Mouse (Mus musculus) bone marrow macrophage, adult 2 months (primary cell): ENCODE measurements at regions not wholly inside any gene's neighbourhood (a gene's known extent, or its start where the extent isn't known, plus 50 kb on each side); places are given as distances from the start of the nearest gene placed in this dataset.
"Not testable (repeated sequence)": the region's sequence is repeated elsewhere in the genome, so short reads cannot be mapped to it uniquely, and the experiment has no call there.

Experiments
- H3K27ac ChIP-seq: 2 replicates; pipeline ENCODE4 v1.5.1; 2012; ENCODE audit warnings: low read depth, low read length; ENCODE audit not compliant: insufficient read depth
- H3K4me1 ChIP-seq: 2 replicates; pipeline ENCODE4 v1.6.1; 2012; ENCODE audit warnings: low read length; ENCODE audit not compliant: control insufficient read depth, insufficient read depth
- H3K4me3 ChIP-seq: 2 replicates; pipeline ENCODE4 v1.5.1; 2012; ENCODE audit warnings: mild to moderate bottlenecking, low read length, moderate library complexity; ENCODE audit not compliant: insufficient read depth
- CTCF ChIP-seq: IDR thresholded peaks from 2 replicates; pipeline ENCODE4 v1.5.1; 2012; ENCODE audit warnings: low read depth, mild to moderate bottlenecking, low read length, moderate library complexity
- POLR2A ChIP-seq: IDR thresholded peaks from 2 replicates; pipeline ENCODE4 v1.6.1; 2012; ENCODE audit warnings: mild to moderate bottlenecking, low read depth, low read length, borderline replicate concordance

DNA sequence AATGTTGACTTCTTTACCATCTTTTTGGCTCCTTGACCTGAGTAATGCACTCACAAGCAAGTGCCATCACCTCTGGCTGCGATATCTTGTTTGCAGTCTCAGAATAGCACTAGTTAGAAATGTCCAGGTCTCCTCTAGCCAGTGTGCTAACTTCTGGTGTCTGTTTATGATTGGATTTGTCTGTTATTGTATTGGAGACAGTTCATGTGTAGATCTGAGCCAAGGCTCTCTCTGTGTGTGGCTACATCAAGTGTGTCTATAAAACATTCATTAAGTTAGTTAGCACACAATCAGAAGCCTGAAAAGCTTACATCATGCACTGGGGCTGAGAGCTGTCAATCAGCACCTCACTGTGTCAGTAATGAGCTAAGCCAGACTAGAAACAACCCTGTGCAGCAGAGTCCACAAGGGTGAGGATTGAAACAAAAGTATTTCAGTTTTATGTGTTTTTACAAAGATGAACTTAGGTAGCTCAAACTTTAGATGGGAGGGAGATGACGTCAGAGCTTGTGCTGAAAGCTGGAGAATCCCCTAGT lies 214.5 kb downstream of the Fam76b start:
- Histone ChIP-seq H3K4me3 (no peak overlapping the region), H3K4me1 (no peaks in the 10 kb centered on the region), H3K27ac (no peak overlapping the region)
- TF ChIP-seq POLR2A = no peak
- TF ChIP-seq CTCF = no peak

DNA sequence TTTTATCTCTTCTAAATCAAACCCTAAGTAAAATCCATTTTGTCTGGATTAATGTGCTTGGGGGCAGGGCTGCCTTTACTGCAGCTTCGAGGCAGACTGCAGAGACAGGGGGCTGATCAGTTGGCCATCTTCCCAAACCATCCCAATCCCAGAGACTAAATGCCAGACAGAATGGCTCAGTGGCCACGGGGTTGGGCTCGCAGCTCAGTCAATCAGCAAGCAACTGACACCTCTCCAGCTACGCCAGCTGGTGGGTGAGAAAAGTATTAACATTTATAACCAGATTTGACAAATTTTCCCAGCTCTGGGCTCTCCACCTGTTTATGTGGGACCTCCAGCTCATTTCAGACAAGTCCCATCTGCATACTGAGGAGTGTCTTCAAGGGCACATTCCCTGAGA lies 220.7 kb downstream of the Fam76b start:
- H3K4me3 ChIP-seq = no peak overlapping the region
- no peak for TF ChIP-seq POLR2A
- no peak for TF ChIP-seq CTCF
- H3K27ac ChIP-seq = no peak overlapping the region
- no peaks in the 10 kb centered on the region for H3K4me1 ChIP-seq

DNA sequence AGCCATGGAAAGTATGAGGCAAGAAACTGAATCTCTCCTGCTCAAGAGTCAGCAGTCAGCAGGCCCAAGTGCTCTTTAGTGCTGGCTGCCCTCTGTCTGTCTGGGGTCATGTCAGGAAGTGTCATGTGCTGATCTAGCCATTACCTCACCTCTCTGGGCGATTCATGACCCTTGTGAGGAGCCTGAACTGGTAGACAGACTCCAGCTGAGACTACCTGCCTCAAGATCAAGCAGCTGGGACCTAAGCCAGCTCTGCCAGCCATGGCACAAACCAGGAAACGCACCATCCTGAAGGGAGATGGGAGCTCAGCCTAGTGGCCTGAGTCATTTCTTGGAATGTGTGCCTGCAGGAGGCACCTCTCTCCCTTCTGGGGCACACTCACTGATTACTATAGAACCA lies 221.2 kb upstream of the Sesn3 start:
- Histone ChIP-seq H3K27ac (no peak overlapping the region), H3K4me1 (no peaks in the 10 kb centered on the region), H3K4me3 (no peak overlapping the region)
- no peak for TF ChIP-seq CTCF
- no peak for TF ChIP-seq POLR2A

DNA sequence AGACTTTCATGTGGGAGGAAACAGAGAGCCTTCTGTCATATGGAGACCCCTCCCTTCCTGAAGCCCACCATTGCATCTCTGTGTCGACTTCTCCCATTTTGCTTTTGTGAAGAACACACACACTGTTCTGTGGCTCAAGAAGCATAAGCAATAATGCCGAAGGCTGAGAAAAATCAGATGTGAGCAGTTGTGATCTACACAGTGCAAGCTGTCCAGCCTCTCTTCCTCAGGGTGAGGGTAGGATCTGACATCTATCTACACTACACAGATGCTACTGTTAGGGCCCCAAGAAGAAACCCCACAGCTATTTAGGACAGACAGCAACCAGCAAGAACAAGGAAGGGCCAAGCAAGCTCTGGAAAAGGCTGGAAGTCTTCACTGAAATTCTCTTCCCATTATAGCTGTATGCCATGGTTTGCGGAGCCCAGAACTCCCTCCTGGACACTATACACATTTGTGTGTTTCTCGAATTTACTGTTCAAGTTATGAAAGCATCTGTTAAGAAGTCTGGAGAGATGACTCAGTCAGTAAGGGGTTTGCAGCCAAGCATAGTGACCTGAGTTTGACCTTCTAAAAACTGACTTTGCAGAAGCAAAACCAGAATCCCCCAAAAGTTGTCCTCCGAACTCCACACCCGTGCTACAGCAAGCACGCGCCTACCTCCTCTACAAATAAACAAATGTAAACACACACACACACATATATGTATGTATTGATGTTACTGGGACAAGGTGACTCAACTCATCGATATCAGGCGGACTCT lies 218.3 kb upstream of the Sesn3 start:
- no peak overlapping the region for H3K4me3 ChIP-seq
- no peaks in the 10 kb centered on the region for H3K4me1 ChIP-seq
- TF ChIP-seq CTCF (no peak), POLR2A (no peak)
- H3K27ac ChIP-seq = no peak overlapping the region

DNA sequence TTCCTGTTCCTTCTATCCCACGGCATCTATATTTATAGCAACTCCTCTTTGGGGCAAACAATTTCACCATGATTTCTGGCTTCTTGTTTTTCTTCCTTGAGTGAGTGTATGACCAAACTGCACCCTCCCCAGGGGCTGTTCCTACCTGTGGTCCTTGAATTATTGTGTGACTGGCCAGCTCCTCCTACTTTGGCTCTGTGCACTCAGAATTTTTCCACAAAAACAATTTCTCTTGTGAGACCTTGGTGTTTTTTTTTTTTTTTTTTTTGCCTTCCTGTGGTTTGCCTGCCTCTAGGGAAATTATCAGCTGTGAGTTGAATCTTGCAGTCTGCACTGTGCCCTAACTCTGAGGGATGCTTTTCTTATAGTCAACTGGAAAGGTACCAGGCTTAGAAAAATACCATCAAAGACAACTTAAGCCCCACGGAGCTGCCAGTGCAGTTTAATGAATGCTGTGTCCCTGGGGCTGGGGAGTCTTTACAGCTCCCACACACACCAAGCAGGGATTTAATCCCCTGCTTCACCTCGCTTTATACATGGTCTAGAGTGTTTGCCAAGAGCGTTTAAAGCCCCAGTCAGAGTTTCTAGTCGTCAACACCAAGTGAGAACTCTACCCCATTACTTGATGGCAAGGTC lies 216.2 kb upstream of the Sesn3 start:
- no peaks in the 10 kb centered on the region for H3K4me1 ChIP-seq
- no peak overlapping the region for H3K27ac ChIP-seq
- H3K4me3 ChIP-seq = no peak overlapping the region
- TF ChIP-seq CTCF (no peak), POLR2A (no peak)

DNA sequence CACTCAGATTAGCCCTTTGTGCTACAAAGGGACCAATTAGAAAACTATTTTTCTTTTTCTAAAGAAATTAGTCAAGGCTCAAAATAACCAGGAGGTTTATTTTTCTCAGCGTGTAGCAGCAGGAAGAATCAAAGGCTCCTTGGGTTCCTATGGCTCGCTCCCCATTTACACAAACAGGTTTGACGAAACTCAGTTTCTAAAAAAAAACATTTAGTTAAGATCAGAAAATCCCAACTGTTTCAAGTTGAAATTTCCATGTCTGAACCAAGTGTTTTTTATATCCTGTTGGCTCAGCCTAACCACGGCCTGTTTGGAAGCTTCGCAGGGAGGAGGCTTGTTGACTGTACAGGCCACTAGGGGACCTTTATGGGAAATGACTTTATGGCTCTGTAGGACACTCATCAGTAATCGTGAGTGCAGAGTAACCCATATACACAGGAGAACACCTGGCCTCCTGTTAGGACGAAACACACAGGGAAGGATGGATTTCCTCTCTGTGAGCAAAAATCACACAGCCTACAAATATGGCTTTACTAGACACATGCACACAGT lies 215.6 kb upstream of the Sesn3 start:
- TF ChIP-seq CTCF = no peak
- no peak for TF ChIP-seq POLR2A
- Histone ChIP-seq H3K4me1 (no peaks in the 10 kb centered on the region), H3K27ac (no peak overlapping the region), H3K4me3 (no peak overlapping the region)

DNA sequence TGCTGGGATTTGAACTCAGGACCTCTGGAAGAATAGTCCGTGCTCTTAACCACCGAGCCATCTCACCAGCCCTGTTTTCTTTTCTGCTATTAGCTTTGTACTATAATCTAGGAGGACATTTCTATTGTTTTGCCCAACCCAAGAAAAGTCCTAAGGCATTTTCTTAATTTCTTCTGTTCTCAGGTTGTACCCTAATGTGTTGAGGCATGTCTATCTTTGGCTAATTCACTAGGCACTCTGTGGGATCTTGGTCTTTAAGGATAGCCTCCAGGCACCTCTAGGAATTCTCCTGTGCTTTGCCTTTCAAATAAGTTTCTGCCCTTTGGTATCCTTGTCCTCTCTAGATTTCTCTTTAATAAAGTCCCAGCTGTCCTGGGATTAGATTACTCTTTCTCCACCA lies 214.6 kb upstream of the Sesn3 start:
- H3K4me1 ChIP-seq = no peaks in the 10 kb centered on the region
- no peak overlapping the region for H3K27ac ChIP-seq
- H3K4me3 ChIP-seq = no peak overlapping the region
- no peak for TF ChIP-seq POLR2A

DNA sequence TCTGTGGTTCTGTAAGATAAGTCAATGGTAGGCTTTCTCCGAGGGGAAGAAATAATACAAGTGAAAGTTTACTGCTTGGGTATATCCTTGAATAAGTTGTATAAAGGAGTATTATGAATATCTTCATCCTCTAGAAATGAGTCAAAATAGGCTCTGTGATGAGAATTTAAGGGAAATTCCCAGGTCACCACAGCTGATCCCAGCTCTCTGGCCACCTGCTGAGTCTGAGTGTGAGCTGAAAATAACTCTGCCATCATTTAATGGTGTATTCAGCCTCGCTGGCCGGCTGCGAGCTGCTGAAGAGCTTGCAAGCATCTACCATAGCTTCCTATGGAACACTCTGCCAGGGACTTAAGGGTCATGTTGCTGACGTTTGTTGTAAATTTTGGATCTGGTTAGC lies 213.5 kb upstream of the Sesn3 start:
- H3K4me1 ChIP-seq = no peaks in the 10 kb centered on the region
- H3K27ac ChIP-seq = no peak overlapping the region
- no peak overlapping the region for H3K4me3 ChIP-seq
- TF ChIP-seq POLR2A (no peak), CTCF (no peak)

DNA sequence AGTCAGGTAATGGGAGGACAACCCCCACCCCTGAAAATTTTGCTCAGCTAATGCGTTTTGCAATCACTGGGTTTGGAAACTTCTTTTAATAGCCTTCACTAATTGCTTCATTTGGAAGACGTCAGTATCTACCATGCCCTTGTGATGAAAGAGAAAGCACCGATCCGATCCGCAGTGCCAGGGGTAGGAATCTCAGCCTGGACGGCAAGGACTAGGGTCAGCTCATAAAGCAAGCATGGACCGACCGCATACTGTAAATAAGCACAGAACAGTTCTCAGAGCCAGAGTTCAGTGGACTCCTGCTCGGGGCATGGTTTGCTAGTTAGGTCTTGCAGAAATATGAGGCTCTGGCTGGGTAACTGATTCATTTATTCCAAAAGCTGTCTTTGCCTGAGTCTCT lies 213.0 kb upstream of the Sesn3 start:
- Histone ChIP-seq H3K4me3 (no peak overlapping the region), H3K27ac (no peak overlapping the region), H3K4me1 (no peaks in the 10 kb centered on the region)
- no peak for TF ChIP-seq POLR2A
- no peak for TF ChIP-seq CTCF

DNA sequence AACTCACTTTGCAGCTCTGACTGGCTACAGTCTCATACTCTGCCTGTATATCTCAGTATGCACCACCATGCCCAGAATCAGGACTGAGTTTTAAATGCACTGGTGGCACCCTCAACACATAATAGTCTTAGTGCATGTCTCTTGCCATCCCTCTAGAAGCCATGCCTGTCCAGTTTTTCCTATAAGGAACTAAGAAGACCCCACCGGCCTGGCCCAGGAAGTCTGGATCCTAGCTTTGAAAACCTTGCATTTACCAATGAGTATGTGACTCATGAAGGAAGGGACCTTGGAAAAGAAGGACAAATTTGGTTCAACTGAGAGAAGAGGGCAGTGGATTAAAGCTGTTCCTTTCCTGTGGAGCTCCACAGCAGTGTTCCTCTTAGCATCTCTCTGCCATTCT lies 212.2 kb upstream of the Sesn3 start:
- Histone ChIP-seq H3K27ac (no peak overlapping the region), H3K4me3 (no peak overlapping the region), H3K4me1 (no peaks in the 10 kb centered on the region)
- TF ChIP-seq POLR2A (no peak), CTCF (no peak)

DNA sequence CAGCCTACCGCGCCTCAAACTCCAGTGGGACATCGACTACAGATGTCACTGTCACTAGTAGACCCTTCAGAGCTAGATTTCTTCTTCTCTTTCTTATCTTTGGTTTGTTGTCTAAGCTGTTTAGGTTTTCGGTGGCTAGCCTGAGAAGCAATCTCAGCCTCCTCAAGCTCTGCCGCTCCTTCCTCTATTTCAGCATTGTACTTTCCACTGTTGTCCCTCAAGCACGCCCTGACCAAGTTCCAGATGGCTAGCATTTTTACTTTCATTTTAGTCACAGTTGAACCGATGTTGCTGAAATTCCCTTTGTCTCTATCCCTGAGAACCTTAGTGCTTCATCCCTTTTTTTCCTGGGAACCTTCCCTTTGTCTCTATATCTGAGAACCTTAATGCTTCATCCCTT lies 208.1 kb upstream of the Sesn3 start:
- not testable (repeated sequence) for H3K4me1 ChIP-seq, H3K4me3 ChIP-seq, H3K27ac ChIP-seq
